Mouse (Mus musculus) hindbrain, embryonic 11.5 days (tissue): ENCODE data around the gene Pcx. TPM values are rescaled to one million over a fixed set of nuclear protein-coding genes. Genes with fewer than 3 reads are reported as not detected.

Experiments used
- ATAC-seq: fragments of 200-750 bp; cut with Nextera tagmentation; 2 replicates; pipeline ENCODE4 v1.8.0; 2017; ENCODE audit warnings: mild to moderate bottlenecking, moderate TSS enrichment, moderate library complexity; ENCODE audit not compliant: low FRiP score
- DNase-seq: peaks from one replicate; pipeline ENCODE4 v3.0.0-alpha.2; 2015; ENCODE audit warnings: low spot score
- H3K27ac ChIP-seq: fragments of 300-500 bp; sonication (generic); 2 replicates; pipeline ENCODE4 v1.5.1; 2014; ENCODE audit warnings: mild to moderate bottlenecking, low read depth, low read length
- H3K27me3 ChIP-seq: fragments of 300-500 bp; sonication (generic); 2 replicates; pipeline ENCODE4 v1.6.1; 2014; ENCODE audit warnings: mild to moderate bottlenecking, low read length, moderate library complexity, mixed read lengths; ENCODE audit not compliant: control insufficient read depth, insufficient read depth
- H3K36me3 ChIP-seq: fragments of 300-500 bp; sonication (generic); 2 replicates; pipeline ENCODE4 v1.6.1; 2014; ENCODE audit warnings: mild to moderate bottlenecking, low read length, moderate library complexity, mixed read lengths; ENCODE audit not compliant: control insufficient read depth, insufficient read depth
- H3K4me1 ChIP-seq: fragments of 300-500 bp; sonication (generic); replicated peaks from 2 replicates; pipeline ENCODE4 v1.6.1; 2014; ENCODE audit warnings: low read length, mixed read lengths; ENCODE audit not compliant: control insufficient read depth, insufficient read depth
- H3K4me2 ChIP-seq: fragments of 300-500 bp; sonication (generic); replicated peaks from 2 replicates; pipeline ENCODE4 v1.6.1; 2014; ENCODE audit warnings: mild to moderate bottlenecking, low read depth, low read length
- H3K4me3 ChIP-seq: fragments of 300-500 bp; sonication (generic); 2 replicates; pipeline ENCODE4 v1.5.1; 2014; ENCODE audit warnings: low read depth, low read length
- H3K9ac ChIP-seq: fragments of 300-500 bp; sonication (generic); 2 replicates; pipeline ENCODE4 v1.6.1; 2014; ENCODE audit warnings: low read depth, low read length
- H3K9me3 ChIP-seq: fragments of 300-500 bp; sonication (generic); 2 replicates; pipeline ENCODE4 v1.6.1; 2016; ENCODE audit warnings: low read length; ENCODE audit not compliant: control insufficient read depth
- WGBS: fragments of 180-500 bp; shearing (Covaris S2); extraction: QIAGEN DNeasy Blood & Tissue Kit; methylation state at CpG from one replicate; pipeline ENCODE4 v1.1.7; 2014; 5-methylcytosine and 5-hydroxymethylcytosine counted together
- polyA plus RNA-seq: library from polyadenylated mRNA; unstranded; fragments of >200 nt; fragmentation: Nextera tagmentation; extraction: Ambion mirVana; gene quantifications from 2 replicates; pipeline ENCODE4 v1.2.1, GENCODE M21; 2014

Gene Pcx
- polyA plus RNA-seq, 1 experiment from 2014 or later: 11.8 TPM

- 0 out of 2 replicates have a peak, but pooled peaks cover under 1% of the 10 kb centered on the region for H3K4me1 ChIP-seq
- H3K27me3 ChIP-seq: no peaks in the 10 kb centered on the region
- no peaks in the 10 kb centered on the region for H3K9me3 ChIP-seq
- DNase-seq: no peak
- 62% methylated on average over 9 of the region's 9 CpGs for WGBS
- H3K9ac ChIP-seq: no peak overlapping the region
- H3K4me3 ChIP-seq: no peak overlapping the region
- H3K27ac ChIP-seq: no peak overlapping the region
- no peak overlapping the region for H3K4me2 ChIP-seq
- no peaks in the 10 kb centered on the region for H3K36me3 ChIP-seq
- ATAC-seq: no peak
Observed at GRCm38 (mm10) chr19:4492526-4493296, 17.6 kb upstream of the Pcx start.

GRCm38 (mm10) chr19:4494707-4495106, 15.6 kb upstream of the Pcx start:
- Histone ChIP-seq H3K36me3 (no peaks in the 10 kb centered on the region), H3K9ac (0 out of 2 replicates have a peak overlapping the region, but pooled peaks have one; percentile 4), H3K9me3 (no peaks in the 10 kb centered on the region), H3K27me3 (no peaks in the 10 kb centered on the region), H3K27ac (no peak overlapping the region), H3K4me3 (no peak overlapping the region), H3K4me2 (no peak overlapping the region), H3K4me1 (0 out of 2 replicates have a peak, but pooled peaks cover 2% of the 10 kb centered on the region)
- WGBS: 73% methylated on average over 7 of the region's 7 CpGs
- DNase-seq (no peak), ATAC-seq (no peak)

- Histone ChIP-seq H3K36me3 (no peaks in the 10 kb centered on the region), H3K4me2 (no peak overlapping the region), H3K9me3 (no peaks in the 10 kb centered on the region), H3K27me3 (no peaks in the 10 kb centered on the region), H3K4me1 (0 out of 2 replicates have a peak, but pooled peaks cover 2% of the 10 kb centered on the region), H3K4me3 (no peak overlapping the region), H3K27ac (no peak overlapping the region), H3K9ac (no peak overlapping the region)
- 86% methylated on average over 5 of the region's 5 CpGs for WGBS
- DNase-seq (no peak), ATAC-seq (no peak)
Observed at GRCm38 (mm10) chr19:4495814-4496213, 14.5 kb upstream of the Pcx start.

- ATAC-seq (no peak), DNase-seq (no peak)
- Histone ChIP-seq H3K4me1 (0 out of 2 replicates have a peak, but pooled peaks cover 2% of the 10 kb centered on the region), H3K27ac (no peak overlapping the region), H3K9ac (no peak overlapping the region), H3K9me3 (no peaks in the 10 kb centered on the region), H3K27me3 (no peaks in the 10 kb centered on the region), H3K4me2 (no peak overlapping the region), H3K36me3 (no peaks in the 10 kb centered on the region), H3K4me3 (no peak overlapping the region)
- 85% methylated on average over 3 of the region's 3 CpGs for WGBS
Observed at GRCm38 (mm10) chr19:4496535-4497262, 13.6 kb upstream of the Pcx start.

GRCm38 (mm10) chr19:4497263-4497973, 12.9 kb upstream of the Pcx start:
- no peak overlapping the region for H3K4me2 ChIP-seq
- ATAC-seq: peak; percentile 57
- DNase-seq: peak; percentile 93
- 0 out of 2 replicates have a peak, but pooled peaks cover 2% of the 10 kb centered on the region for H3K4me1 ChIP-seq
- H3K36me3 ChIP-seq: no peaks in the 10 kb centered on the region
- no peaks in the 10 kb centered on the region for H3K27me3 ChIP-seq
- no peak overlapping the region for H3K27ac ChIP-seq
- no peak overlapping the region for H3K9ac ChIP-seq
- H3K9me3 ChIP-seq: no peaks in the 10 kb centered on the region
- 4% methylated on average over 4 of the region's 4 CpGs for WGBS
- H3K4me3 ChIP-seq: no peak overlapping the region

- no peak within 1 kb of the TSS for H3K27ac ChIP-seq
Observed at GRCm38 (mm10) chr19:4498062-4498933, 12.0 kb upstream of the Pcx start, which contains the start of gene 2010003K11Rik. 2010003K11Rik (minus strand) TSS chr19:4498583.

GRCm38 (mm10) chr19:4502701-4503100, 7.6 kb upstream of the Pcx start:
- 74% methylated on average over 2 of the region's 2 CpGs for WGBS
- no peak for ATAC-seq

More at GRCm38 (mm10) chr19:4498062-4498933, 12.0 kb upstream of the Pcx start, which contains the start of gene 2010003K11Rik:
- ATAC-seq (no peak), DNase-seq (no peak)
- Histone ChIP-seq H3K27me3 (no peaks in the 10 kb centered on the region), H3K4me1 (0 out of 2 replicates have a peak, but pooled peaks cover 2% of the 10 kb centered on the region), H3K4me3 (no peak within 1 kb of the TSS), H3K4me2 (no peak within 1 kb of the TSS), H3K9ac (no peak within 1 kb of the TSS), H3K36me3 (no peaks in the 10 kb centered on the region), H3K9me3 (no peaks in the 10 kb centered on the region)
- 60% methylated on average over 16 of the region's 16 CpGs for WGBS

GRCm38 (mm10) chr19:4504830-4505229, 5.4 kb upstream of the Pcx start:
- Histone ChIP-seq H3K27ac (no peak overlapping the region), H3K9me3 (no peaks in the 10 kb centered on the region), H3K4me1 (no peaks in the 10 kb centered on the region), H3K9ac (no peak overlapping the region), H3K27me3 (no peaks in the 10 kb centered on the region), H3K4me3 (no peak overlapping the region), H3K4me2 (no peak overlapping the region), H3K36me3 (no peaks in the 10 kb centered on the region)
- 83% methylated on average over 1 of the region's 1 CpGs for WGBS
- ATAC-seq: no peak
- DNase-seq: no peak

More at GRCm38 (mm10) chr19:4502701-4503100, 7.6 kb upstream of the Pcx start:
- no peak overlapping the region for H3K4me3 ChIP-seq
- no peak overlapping the region for H3K27ac ChIP-seq
- no peak for DNase-seq
- no peaks in the 10 kb centered on the region for H3K36me3 ChIP-seq
- H3K9ac ChIP-seq: no peak overlapping the region
- H3K4me1 ChIP-seq: 0 out of 2 replicates have a peak, but pooled peaks cover 2% of the 10 kb centered on the region
- H3K4me2 ChIP-seq: no peak overlapping the region
- no peaks in the 10 kb centered on the region for H3K9me3 ChIP-seq
- no peaks in the 10 kb centered on the region for H3K27me3 ChIP-seq
